Mouse (Mus musculus) testis, adult 2 months (tissue): ENCODE measurements at regions not wholly inside any gene's neighbourhood (a gene's known extent, or its start where the extent isn't known, plus 50 kb on each side); places are given as distances from the start of the nearest gene placed in this dataset.

Source experiments
- H3K27ac ChIP-seq: fragments of 200-500 bp; 2 replicates; pipeline ENCODE4 v1.5.1; 2012; ENCODE audit warnings: low read depth, low read length; ENCODE audit not compliant: control insufficient read depth, insufficient read depth
- H3K27me3 ChIP-seq: fragments of 200-500 bp; 2 replicates; pipeline ENCODE4 v1.6.1; 2012; ENCODE audit warnings: mild to moderate bottlenecking, low read length, moderate library complexity; ENCODE audit not compliant: control insufficient read depth, insufficient read depth
- H3K36me3 ChIP-seq: fragments of 200-500 bp; 2 replicates; pipeline ENCODE4 v1.6.1; 2012; ENCODE audit warnings: mild to moderate bottlenecking, low read length; ENCODE audit not compliant: control insufficient read depth, insufficient read depth
- H3K4me1 ChIP-seq: fragments of 200-500 bp; 2 replicates; pipeline ENCODE4 v1.6.1; 2012; ENCODE audit warnings: low read length; ENCODE audit not compliant: control insufficient read depth, insufficient read depth
- H3K4me3 ChIP-seq: fragments of 200-500 bp; 2 replicates; pipeline ENCODE4 v1.5.1; 2012; ENCODE audit warnings: low read depth, mild to moderate bottlenecking, low read length, moderate library complexity, mixed read lengths; ENCODE audit not compliant: control insufficient read depth
- CTCF ChIP-seq: fragments of 200-500 bp; IDR thresholded peaks from 2 replicates; pipeline ENCODE4 v1.5.1; 2012; ENCODE audit warnings: low read depth, mild to moderate bottlenecking, inconsistent platforms, low read length, moderate library complexity; ENCODE audit not compliant: control insufficient read depth, insufficient read depth, insufficient replicate concordance
- POLR2A ChIP-seq: fragments of 200-500 bp; IDR thresholded peaks from 2 replicates; pipeline ENCODE4 v1.6.1; 2012; ENCODE audit warnings: low read depth, mild to moderate bottlenecking, inconsistent platforms, low read length, moderate library complexity; ENCODE audit not compliant: control insufficient read depth

DNA sequence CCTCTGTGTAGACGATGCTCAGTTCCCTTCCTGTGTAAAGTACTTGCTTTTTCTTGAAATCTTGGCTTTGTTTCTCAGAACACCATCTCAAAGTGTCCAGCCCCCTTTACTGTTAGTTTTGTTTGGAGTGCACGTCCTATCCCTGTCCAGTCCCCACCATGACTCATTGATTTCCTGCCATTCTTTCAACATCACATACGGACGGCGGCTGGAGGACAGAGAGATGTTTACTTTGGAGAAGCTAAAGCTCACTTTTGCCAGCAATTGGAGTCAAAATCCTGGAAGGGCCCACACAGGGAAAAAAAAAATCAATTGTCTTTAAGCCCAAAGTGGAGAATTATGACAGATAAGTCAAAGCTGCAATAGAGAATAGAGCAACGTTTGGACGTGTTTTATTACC lies 51.8 kb downstream of the Gm5426 start:
- H3K27me3 ChIP-seq: no peaks in the 10 kb centered on the region
- H3K36me3 ChIP-seq: no peaks in the 10 kb centered on the region
- H3K4me3 ChIP-seq: no peak overlapping the region
- TF ChIP-seq CTCF (no peak), POLR2A (no peak)
- H3K27ac ChIP-seq: no peak overlapping the region
- H3K4me1 ChIP-seq: no peaks in the 10 kb centered on the region

DNA sequence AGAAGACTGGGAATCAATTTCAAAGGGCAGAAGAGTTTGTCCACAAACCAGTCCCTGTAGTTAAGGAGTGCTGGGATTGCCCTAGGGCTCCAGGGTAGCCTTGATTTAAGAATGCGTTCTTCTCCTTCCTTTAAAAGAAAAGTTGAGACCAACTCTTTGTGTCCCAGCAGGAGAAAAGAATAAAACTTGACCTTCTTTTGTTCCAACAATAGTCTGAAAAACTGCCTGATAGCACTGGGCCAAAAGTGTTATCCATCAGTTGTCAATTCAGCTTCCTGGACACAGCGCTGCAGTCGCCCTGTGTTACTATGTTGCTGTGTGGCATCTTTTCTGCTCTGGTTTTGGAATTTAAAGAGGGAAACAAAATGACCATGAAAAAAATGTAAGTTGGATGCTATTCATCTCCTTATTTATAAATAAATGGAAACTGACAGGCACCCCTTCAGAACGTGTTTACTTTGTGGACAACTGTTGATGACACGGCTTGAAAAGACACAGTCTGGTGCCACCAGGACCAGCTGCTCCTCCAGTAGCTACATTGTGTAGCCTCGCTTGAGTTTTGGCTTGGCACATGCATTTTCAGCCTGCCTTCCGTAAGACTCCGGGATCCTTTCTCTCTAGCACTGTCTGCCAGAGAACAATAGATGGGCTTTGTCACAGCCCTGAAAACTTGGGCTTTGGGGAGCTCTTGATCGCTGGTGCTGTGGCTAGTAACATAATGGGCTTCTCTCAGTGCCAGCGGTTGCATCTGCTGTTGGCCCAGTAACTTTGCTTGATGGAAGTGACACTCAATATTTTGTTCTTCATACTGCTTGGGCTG lies 54.0 kb downstream of the Gm5426 start:
- Histone ChIP-seq H3K27ac (0 out of 2 replicates have a peak overlapping the region, but pooled peaks have one; percentile 29), H3K4me3 (no peak overlapping the region), H3K27me3 (no peaks in the 10 kb centered on the region), H3K4me1 (no peaks in the 10 kb centered on the region), H3K36me3 (no peaks in the 10 kb centered on the region)
- no peak for TF ChIP-seq POLR2A
- no peak for TF ChIP-seq CTCF

DNA sequence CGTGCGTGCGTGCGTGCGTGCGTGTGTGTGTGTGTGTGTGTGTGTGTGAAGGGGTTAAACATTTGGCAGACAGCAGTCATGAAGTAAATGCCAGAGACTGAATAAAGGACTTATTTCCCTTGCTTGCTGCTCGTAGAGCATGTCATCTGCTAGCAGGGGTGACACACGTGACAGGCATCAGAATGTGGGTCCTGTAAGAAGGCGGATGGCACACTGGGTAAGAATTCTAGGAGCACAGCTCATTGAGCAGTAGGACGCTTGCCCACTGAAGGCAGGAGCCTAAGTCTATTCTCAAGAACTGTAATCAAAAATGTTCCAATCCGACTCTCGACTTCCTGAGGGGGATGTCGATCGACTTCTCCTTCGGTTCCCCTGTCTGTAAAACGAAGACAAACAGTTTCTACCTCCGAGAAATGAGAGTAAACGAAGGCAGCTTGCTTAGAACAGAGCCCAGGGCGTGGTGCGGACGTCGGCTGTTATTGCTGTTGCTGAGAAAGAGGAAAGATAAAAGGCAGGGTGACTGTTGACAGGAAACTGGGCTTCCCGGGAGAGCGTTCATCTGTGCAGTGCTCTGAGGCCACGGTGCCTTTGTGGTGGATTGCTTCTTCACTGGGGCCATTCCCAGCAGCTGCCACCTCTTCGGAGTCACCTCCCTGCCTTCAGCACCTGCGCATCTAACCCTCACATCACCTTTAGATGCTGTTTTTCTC lies 64.7 kb downstream of the Gm5426 start:
- Histone ChIP-seq H3K4me1 (no peaks in the 10 kb centered on the region), H3K27ac (no peak overlapping the region), H3K36me3 (no peaks in the 10 kb centered on the region), H3K27me3 (no peaks in the 10 kb centered on the region), H3K4me3 (no peak overlapping the region)
- no peak for TF ChIP-seq CTCF
- TF ChIP-seq POLR2A: no peak

DNA sequence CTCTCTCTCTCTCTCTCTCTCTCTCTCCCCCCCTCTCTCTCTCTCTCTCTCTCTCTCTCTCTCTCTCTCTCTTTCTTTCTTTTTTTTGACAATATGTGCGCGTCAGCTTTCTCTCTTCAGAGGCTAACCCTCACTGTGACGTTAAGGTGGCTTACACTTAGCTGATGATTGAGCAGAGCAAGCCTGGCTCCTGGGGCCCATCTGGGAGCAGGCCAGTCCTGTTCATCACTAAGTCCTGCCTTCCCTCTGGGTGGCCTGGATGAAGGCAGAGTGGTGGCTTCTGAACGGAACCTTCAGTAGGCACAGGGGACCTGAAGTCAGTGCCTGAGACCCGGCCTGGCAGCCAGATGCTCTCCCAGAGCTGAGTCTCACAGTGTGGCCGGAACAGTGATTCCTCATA lies 65.5 kb downstream of the Gm5426 start:
- Histone ChIP-seq H3K4me3 (no peak overlapping the region), H3K4me1 (no peaks in the 10 kb centered on the region), H3K36me3 (no peaks in the 10 kb centered on the region), H3K27ac (no peak overlapping the region), H3K27me3 (no peaks in the 10 kb centered on the region)
- no peak for TF ChIP-seq CTCF

DNA sequence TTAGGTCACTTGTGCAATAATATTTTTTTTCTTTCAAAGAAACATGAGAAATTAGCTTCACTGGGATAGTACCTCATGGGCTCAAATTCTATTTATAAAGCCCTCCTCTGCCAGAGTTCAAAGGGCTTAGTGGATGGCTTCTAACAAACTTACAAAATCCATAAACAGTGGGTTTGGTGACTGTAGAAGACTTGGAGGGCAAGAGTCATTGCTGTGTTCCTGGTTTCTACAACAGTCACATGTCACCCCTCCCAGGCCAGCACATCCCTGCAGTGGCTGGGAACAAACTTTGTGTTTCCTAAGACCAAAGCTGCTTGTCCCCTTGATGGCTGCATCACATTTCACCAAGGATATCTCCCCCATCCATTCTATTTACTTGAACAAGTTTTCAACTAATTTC lies 66.5 kb downstream of the Gm5426 start:
- Histone ChIP-seq H3K36me3 (no peaks in the 10 kb centered on the region), H3K4me1 (no peaks in the 10 kb centered on the region), H3K4me3 (no peak overlapping the region), H3K27ac (no peak overlapping the region), H3K27me3 (no peaks in the 10 kb centered on the region)
- TF ChIP-seq CTCF: no peak
- no peak for TF ChIP-seq POLR2A

DNA sequence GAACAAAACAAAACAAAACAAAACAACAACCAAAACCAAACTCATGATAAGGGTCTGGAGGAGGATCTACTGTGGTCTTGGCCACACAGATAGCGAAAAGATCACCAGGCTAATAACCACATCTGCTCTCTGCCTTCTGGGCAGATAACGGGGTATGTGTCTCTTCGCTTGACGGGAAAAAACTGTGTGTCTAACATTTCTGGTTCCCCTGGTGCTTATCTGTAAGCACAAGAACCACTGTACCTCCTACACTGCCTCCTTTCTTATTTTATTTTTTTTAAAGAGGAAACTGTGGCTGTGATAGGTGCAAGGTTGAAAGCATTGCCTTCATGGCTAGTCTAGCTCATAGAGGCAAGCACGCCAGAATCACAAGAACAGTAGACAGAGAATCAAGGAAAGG lies 67.8 kb downstream of the Gm5426 start:
- TF ChIP-seq CTCF (no peak), POLR2A (no peak)
- Histone ChIP-seq H3K27me3 (no peaks in the 10 kb centered on the region), H3K36me3 (no peaks in the 10 kb centered on the region), H3K4me3 (no peak overlapping the region), H3K27ac (no peak overlapping the region), H3K4me1 (no peaks in the 10 kb centered on the region)

DNA sequence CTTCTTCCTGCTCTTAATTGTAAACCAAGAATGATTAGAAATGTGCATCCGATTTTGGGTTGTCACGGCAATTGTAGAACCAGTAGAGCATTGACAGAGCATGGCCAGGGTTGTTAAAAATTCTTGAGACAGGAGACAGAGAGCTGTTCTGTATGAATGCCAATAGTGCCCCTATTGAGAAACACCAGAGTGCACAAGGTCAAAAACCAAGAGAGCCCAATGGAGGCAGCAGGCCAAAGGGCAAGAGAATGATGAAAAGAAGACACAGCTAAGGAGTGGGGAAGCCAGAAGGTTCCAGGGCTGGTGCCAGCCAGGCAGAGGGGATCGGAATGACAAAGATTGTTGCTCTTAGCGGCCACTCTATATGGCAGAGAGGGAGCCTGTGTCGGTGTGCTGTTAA lies 72.8 kb downstream of the Gm5426 start:
- Histone ChIP-seq H3K36me3 (no peaks in the 10 kb centered on the region), H3K27me3 (no peaks in the 10 kb centered on the region), H3K4me3 (no peak overlapping the region), H3K27ac (no peak overlapping the region), H3K4me1 (no peaks in the 10 kb centered on the region)
- no peak for TF ChIP-seq POLR2A
- TF ChIP-seq CTCF: no peak
